Mouse (Mus musculus) intestine, embryonic 15.5 days (tissue): Measurements from ENCODE around the gene Gm17654. TPM values are rescaled to one million over a fixed set of nuclear protein-coding genes. Genes with fewer than 3 reads are reported as not detected.
"Not testable (repeated sequence)": the region's sequence is repeated elsewhere in the genome, so short reads cannot be mapped to it uniquely, and the experiment has no call there.

ENCODE experiments used
- ATAC-seq: fragments of 200-750 bp; cut with Nextera tagmentation; 2 replicates; pipeline ENCODE4 v1.8.0; 2017; ENCODE audit warnings: moderate TSS enrichment, moderate library complexity
- H3K27ac ChIP-seq: fragments of 300-500 bp; sonication (generic); 2 replicates; pipeline ENCODE4 v1.5.1; 2015; ENCODE audit warnings: mild to moderate bottlenecking, inconsistent platforms
- H3K27me3 ChIP-seq: fragments of 300-500 bp; sonication (generic); replicated peaks from 2 replicates; pipeline ENCODE4 v1.6.1; 2015; ENCODE audit warnings: inconsistent platforms
- H3K36me3 ChIP-seq: fragments of 300-500 bp; sonication (generic); 2 replicates; pipeline ENCODE4 v1.6.1; 2015; ENCODE audit warnings: inconsistent platforms
- H3K4me1 ChIP-seq: fragments of 300-500 bp; sonication (generic); replicated peaks from 2 replicates; pipeline ENCODE4 v1.6.1; 2015; ENCODE audit warnings: inconsistent platforms
- H3K4me2 ChIP-seq: fragments of 300-500 bp; sonication (generic); replicated peaks from 2 replicates; pipeline ENCODE4 v1.6.1; 2015; ENCODE audit warnings: mild to moderate bottlenecking, inconsistent platforms
- H3K4me3 ChIP-seq: fragments of 300-500 bp; sonication (generic); replicated peaks from 2 replicates; pipeline ENCODE4 v1.5.1; 2015; ENCODE audit warnings: inconsistent platforms
- H3K9ac ChIP-seq: fragments of 300-500 bp; sonication (generic); 2 replicates; pipeline ENCODE4 v1.6.1; 2015; ENCODE audit warnings: inconsistent platforms
- H3K9me3 ChIP-seq: fragments of 300-500 bp; sonication (generic); 2 replicates; pipeline ENCODE4 v1.6.1; 2016; ENCODE audit warnings: inconsistent platforms
- WGBS: fragments of 180-500 bp; shearing (Covaris S2); methylation state at CpG from one replicate; pipeline ENCODE4 v1.1.7; 2015; 5-methylcytosine and 5-hydroxymethylcytosine counted together
- polyA plus RNA-seq: library from polyadenylated mRNA; unstranded; fragments of >200 nt; fragmentation: Nextera tagmentation; extraction: Ambion mirVana; gene quantifications from 2 replicates; pipeline ENCODE4 v1.2.1, GENCODE M21; 2015

Gm17654 gene
- not detected in 2 replicates for polyA plus RNA-seq

GRCm38 (mm10) chr14:43579046-43579445, at the start of gene Gm17654:
Gene Gm17654 (minus strand): TSS chr14:43579146.
- H3K9ac ChIP-seq, H3K4me3 ChIP-seq, H3K9me3 ChIP-seq, H3K4me2 ChIP-seq, H3K36me3 ChIP-seq, H3K27ac ChIP-seq, ATAC-seq, H3K27me3 ChIP-seq, H3K4me1 ChIP-seq: not testable (repeated sequence)
- 82% methylated on average over 1 of the region's 2 CpGs for WGBS

- H3K9me3 ChIP-seq, H3K27me3 ChIP-seq, ATAC-seq, H3K4me1 ChIP-seq, H3K4me3 ChIP-seq, H3K9ac ChIP-seq, H3K27ac ChIP-seq, H3K4me2 ChIP-seq, H3K36me3 ChIP-seq: not testable (repeated sequence)
Measured at GRCm38 (mm10) chr14:43607913-43608312, 29.0 kb upstream of the Gm17654 start, which contains the start of gene Gm10375. Gene Gm10375 (minus strand): TSS chr14:43608013.

GRCm38 (mm10) chr14:43577969-43578368, 977 bp downstream of the Gm17654 start:
- not testable (repeated sequence) for H3K4me2 ChIP-seq, H3K27ac ChIP-seq, H3K9ac ChIP-seq, H3K36me3 ChIP-seq, H3K9me3 ChIP-seq, H3K4me3 ChIP-seq, ATAC-seq, H3K27me3 ChIP-seq, H3K4me1 ChIP-seq
- 85% methylated on average over 4 of the region's 4 CpGs for WGBS

GRCm38 (mm10) chr14:43552271-43552670, 26.7 kb downstream of the Gm17654 start:
- not testable (repeated sequence) for H3K27ac ChIP-seq, H3K36me3 ChIP-seq, H3K27me3 ChIP-seq, H3K4me3 ChIP-seq, H3K9ac ChIP-seq, H3K4me1 ChIP-seq, H3K4me2 ChIP-seq, ATAC-seq, H3K9me3 ChIP-seq
- 89% methylated on average over 2 of the region's 2 CpGs for WGBS

- H3K27ac ChIP-seq, H3K9ac ChIP-seq, H3K27me3 ChIP-seq, H3K4me3 ChIP-seq, ATAC-seq, H3K4me2 ChIP-seq, H3K9me3 ChIP-seq, H3K36me3 ChIP-seq, H3K4me1 ChIP-seq: not testable (repeated sequence)
Measured at GRCm38 (mm10) chr14:43546281-43546680, 32.7 kb downstream of the Gm17654 start.

GRCm38 (mm10) chr14:43543276-43543675, 35.7 kb downstream of the Gm17654 start, which contains the start of gene Gm5799:
Gene Gm5799 (plus strand): TSS chr14:43543576.
- H3K27me3 ChIP-seq, H3K4me2 ChIP-seq, H3K9me3 ChIP-seq, H3K36me3 ChIP-seq, H3K9ac ChIP-seq, H3K27ac ChIP-seq, H3K4me1 ChIP-seq, ATAC-seq, H3K4me3 ChIP-seq: not testable (repeated sequence)
- WGBS: 92% methylated on average over 2 of the region's 2 CpGs

GRCm38 (mm10) chr14:43538144-43538543, 40.8 kb downstream of the Gm17654 start:
- ATAC-seq, H3K9ac ChIP-seq, H3K27ac ChIP-seq, H3K4me3 ChIP-seq, H3K36me3 ChIP-seq, H3K27me3 ChIP-seq, H3K4me2 ChIP-seq, H3K9me3 ChIP-seq, H3K4me1 ChIP-seq: not testable (repeated sequence)
- WGBS: 73% methylated on average over 2 of the region's 2 CpGs

GRCm38 (mm10) chr14:43532387-43532786, 46.6 kb downstream of the Gm17654 start:
- H3K9me3 ChIP-seq, ATAC-seq, H3K27me3 ChIP-seq, H3K9ac ChIP-seq, H3K4me3 ChIP-seq, H3K4me1 ChIP-seq, H3K4me2 ChIP-seq, H3K27ac ChIP-seq, H3K36me3 ChIP-seq: not testable (repeated sequence)
- 61% methylated on average over 4 of the region's 6 CpGs for WGBS

- ATAC-seq, H3K9me3 ChIP-seq, H3K27ac ChIP-seq, H3K4me2 ChIP-seq, H3K9ac ChIP-seq, H3K27me3 ChIP-seq, H3K4me1 ChIP-seq, H3K4me3 ChIP-seq, H3K36me3 ChIP-seq: not testable (repeated sequence)
- WGBS: no CpG with 5 or more reads among the region's 6 CpGs
Measured at GRCm38 (mm10) chr14:43532011-43532383, 46.9 kb downstream of the Gm17654 start.

- not testable (repeated sequence) for H3K27ac ChIP-seq, H3K36me3 ChIP-seq, H3K4me3 ChIP-seq, H3K27me3 ChIP-seq, H3K9me3 ChIP-seq, ATAC-seq, H3K4me2 ChIP-seq, H3K9ac ChIP-seq, H3K4me1 ChIP-seq
- WGBS: 42% methylated on average over 14 of the region's 15 CpGs
Measured at GRCm38 (mm10) chr14:43531052-43532010, 47.6 kb downstream of the Gm17654 start.

Other genes with a start within 250 kb of the Gm17654 start
- gene 1700001F09Rik, start 231.3 kb downstream of the Gm17654 start, polyA plus RNA-seq: not detected in 2 replicates
- gene Gm8138, start 162.8 kb downstream of the Gm17654 start, polyA plus RNA-seq: not detected in 2 replicates
- gene Gm5799, start 35.6 kb downstream of the Gm17654 start, polyA plus RNA-seq: not detected in 2 replicates
- gene Gm10375, start 28.9 kb upstream of the Gm17654 start, polyA plus RNA-seq: not detected in 2 replicates
- gene Gm8165, start 98.1 kb upstream of the Gm17654 start, polyA plus RNA-seq: not detected in 2 replicates
- 0.66 and 0.96 TPM in 2 replicates for gene Gm7324, start 118.7 kb upstream of the Gm17654 start, polyA plus RNA-seq
- not detected in 2 replicates for gene Gm16506, start 148.3 kb upstream of the Gm17654 start, polyA plus RNA-seq
- gene Gm6526, start 168.7 kb upstream of the Gm17654 start, polyA plus RNA-seq: not detected in 2 replicates
- not detected in 2 replicates for gene Gm8180, start 205.6 kb upstream of the Gm17654 start, polyA plus RNA-seq